ENCODE assay signal across 19 mouse cellular contexts in the genomic region with DNA sequence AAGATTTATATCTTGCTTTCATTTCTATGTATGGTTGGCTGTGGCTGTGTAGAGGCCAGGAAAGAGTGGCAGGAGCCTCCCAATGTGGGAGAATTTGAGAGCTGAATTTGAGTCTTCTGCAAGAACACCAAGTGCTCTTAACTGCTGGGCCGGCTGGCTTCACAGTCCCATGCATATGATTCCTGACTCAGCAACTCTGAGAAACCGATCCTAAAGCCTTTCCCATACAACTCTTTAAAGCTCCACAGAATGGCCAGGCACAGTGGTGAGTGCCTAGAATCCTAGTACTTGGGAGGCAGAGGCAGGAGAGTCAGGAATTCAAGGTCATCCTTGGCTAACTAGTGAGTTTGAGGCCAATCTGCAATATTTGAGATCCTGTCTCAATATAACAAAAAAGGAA. TPM values are rescaled to one million over a fixed set of nuclear protein-coding genes. Genes with fewer than 3 reads are reported as not detected.
DNase-seq lines count a peak whose midpoint lies in the region; TF ChIP-seq lines count a peak whose summit lies in the region.
"Had no signal": no experiment of that assay in that cellular context is flagged by ENCODE, and none has a peak within 500 bp of the region (broad histone marks: within the 10 kb centered on the region; RNA-seq: fewer than 3 reads in every experiment).

No protein-coding gene starts in this region.

- dilution Hi-C loops in CH12.LX (cut with MboI; ENCODE audit: extremely low pct_ligation_motif_present, extremely low pct_unique_long_range_greater_than_20kb, low sequenced_read_pairs), result no loop called here

- no peak for TF ChIP-seq EP300 in CH12.LX (IDR thresholded peaks at IDR 0.05; ENCODE audit: low read length)

- TF ChIP-seq CTCF in CH12.LX (conservative IDR thresholded peaks at IDR 0.05 in 1 of 2, IDR thresholded peaks at IDR 0.05 in 1 of 2; ENCODE audit: low read depth in 2 of 2, low read length in 2 of 2), result no peak

- TF ChIP-seq RAD21 in CH12.LX (IDR thresholded peaks at IDR 0.05; ENCODE audit: low read depth, low read length), result no peak

- H3K79me2 ChIP-seq in CH12.LX (replicated peaks; ENCODE audit: control insufficient read depth, extremely low read depth, insufficient read depth, poor library complexity, severe bottlenecking), result no peaks in the 10 kb centered on the region

- TF ChIP-seq POLR2A in CH12.LX (IDR thresholded peaks at IDR 0.05; ENCODE audit: low read depth, low read length), result no peak

- H3K27me3 ChIP-seq in CH12.LX (replicated peaks), result no peaks in the 10 kb centered on the region
- H3K27me3 ChIP-seq: Patski had no signal

- no peak overlapping the region for H3K4me3 ChIP-seq in CH12.LX (replicated peaks in 1 of 3; ENCODE audit: low read depth in 2 of 3, low read length in 2 of 3, poor library complexity in 1 of 3)
- no peak overlapping the region for H3K4me3 ChIP-seq in ES-E14 (ENCODE audit: insufficient read depth in 1 of 2, low read depth in 1 of 2, low read length in 2 of 2, poor library complexity in 1 of 2, severe bottlenecking in 1 of 2)

- H3K27ac ChIP-seq in CH12.LX (ENCODE audit: insufficient read depth, low read depth) (no peak overlapping the region), ES-E14 (ENCODE audit: insufficient read depth, low read depth, low read length, poor library complexity, severe bottlenecking) (no peak overlapping the region)

- no peak overlapping the region for H3K4me2 ChIP-seq in CH12.LX (ENCODE audit: insufficient read depth, low read depth, poor library complexity, severe bottlenecking)

- in situ Hi-C loops in CH12.LX (cut with MboI; ENCODE audit: low pct_ligation_motif_present, low pct_unique_long_range_greater_than_20kb, low sequenced_read_pairs) (no loop called here), ES-E14 (cut with MboI; ENCODE audit: low sequenced_read_pairs in 2 of 2, unreplicated experiment in 2 of 2) (no loop called here)

- H3K9ac ChIP-seq in CH12.LX (ENCODE audit: insufficient read depth, low read depth), result no peak overlapping the region
- no peak overlapping the region for H3K9ac ChIP-seq in ES-E14 (ENCODE audit: insufficient read depth, low read depth, low read length, poor library complexity, severe bottlenecking)

- H3K36me3 ChIP-seq in CH12.LX (replicated peaks in 1 of 2; ENCODE audit: control insufficient read depth in 1 of 2, insufficient read depth in 1 of 2, low read length in 1 of 2) (no peaks in the 10 kb centered on the region), ES-E14 (ENCODE audit: control insufficient read depth, insufficient read depth, low read length, poor library complexity, severe bottlenecking) (no peaks in the 10 kb centered on the region)
- H3K36me3 ChIP-seq: G1E had no signal

- H3K4me1 ChIP-seq in CH12.LX (ENCODE audit: control insufficient read depth in 1 of 2, insufficient read depth in 2 of 2) (peaks cover 3 to 23% of the 10 kb centered on the region in 2 experiments; a peak in 3 of 4 replicates), ES-E14 (ENCODE audit: control insufficient read depth in 2 of 2, insufficient read depth in 2 of 2, low read length in 2 of 2, poor library complexity in 1 of 2) (0 out of 4 replicates have a peak, but pooled peaks cover 0 to 3% of the 10 kb centered on the region in 2 experiments)

- DNase-seq in CH12.LX (ENCODE audit: extremely low read depth) (no peak), ES-E14 (ENCODE audit: low read depth, low spot score) (no peak)
- DNase-seq in kidney, adult 18-20 months, result no peak
- no peak for DNase-seq in right cerebral cortex, adult 18-20 months
- DNase-seq: adrenal gland, adult 2 months; adrenal gland, adult 8-10 months; adrenal gland, postnatal 10 days; adrenal gland, postnatal 14 days; adrenal gland, postnatal 25 days; adrenal gland, postnatal 36 days; B cell, adult 2 months; cerebellum, adult 11 months; cerebellum, adult 11-12 months; cerebellum, adult 18-20 months; cerebellum, adult 2 months; cerebellum, adult 8-10 months had no signal

- H3K9me3 ChIP-seq in CH12.LX (replicated peaks; ENCODE audit: low read length) (peaks cover 6% of the 10 kb centered on the region), ES-E14 (ENCODE audit: control insufficient read depth, insufficient read depth, low read depth, low read length) (no peaks in the 10 kb centered on the region)
- H3K9me3 ChIP-seq: G1E had no signal

TF ChIP-seq in CH12.LX, 34 proteins besides CTCF, POLR2A, EP300 and RAD21:
- TF ChIP-seq NELFE (IDR thresholded peaks at IDR 0.05; ENCODE audit: low read depth, low read length), result no peak
- TF ChIP-seq MAFK (IDR thresholded peaks at IDR 0.05; ENCODE audit: insufficient replicate concordance, low read length), result peak; percentile 64; the same call in 1 of the 2 replicates

TF ChIP-seq in ES-E14, 5 proteins besides CTCF, POLR2A, EP300 and RAD21:
- TF ChIP-seq MAFK (IDR thresholded peaks at IDR 0.05; ENCODE audit: insufficient read depth, low read depth, low read length) (peak; percentile 60), CHD2 (IDR thresholded peaks at IDR 0.05; ENCODE audit: low read depth, low read length) (no peak)

RNA-seq across cellular contexts. Expression of a gene that starts 6.2 kb away (rescaled TPM):
- total RNA-seq in CH12.LX (2012; rRNA removed) (94.9 and 117 TPM in 2 replicates), CH12.LX (2014; rRNA removed) (185 and 224 TPM in 2 replicates), ES-E14 (2012; rRNA removed) (83.5 and 86.5 TPM in 2 replicates)
- polyA plus RNA-seq in CH12.LX (2012; ENCODE audit: insufficient read length, low read depth), result 21.6 and 21.7 TPM in 2 replicates

RNA-seq across cellular contexts. Expression of a gene that starts 23.6 kb away (rescaled TPM):
- total RNA-seq in CH12.LX (2012; rRNA removed) (0.13 TPM in 1 of 2 replicates, not detected in the other), CH12.LX (2014; rRNA removed) (not detected in 2 replicates), ES-E14 (2012; rRNA removed) (254 and 424 TPM in 2 replicates)
- not detected in 2 replicates for polyA plus RNA-seq in CH12.LX (2012; ENCODE audit: insufficient read length, low read depth)
- total RNA-seq: adrenal gland, postnatal 36 days; MEL had no signal
- polyA plus RNA-seq: G1E had no signal

Comparison
In these comparisons a context has a peak if more than half of its experiments do, and no peak if none do; other contexts are left out.
1. RNA of a gene that starts 23.6 kb away (total RNA-seq): 254 to 424 TPM in ES-E14; 0.13 TPM in CH12.LX; every median in the first group is over 100 times any median in the second.